Mouse (Mus musculus) erythroblast, embryonic 14.5 days (primary cell): Measurements from ENCODE around the gene Gtdc1. TPM values are rescaled to one million over a fixed set of nuclear protein-coding genes. Genes with fewer than 3 reads are reported as not detected.

ENCODE experiments used
- H3K27me3 ChIP-seq: 2 replicates; pipeline ENCODE4 v1.6.1; 2012; ENCODE audit warnings: inconsistent platforms; ENCODE audit not compliant: control insufficient read depth
- H3K36me3 ChIP-seq: 2 replicates; pipeline ENCODE4 v1.6.1; 2012; ENCODE audit warnings: mild to moderate bottlenecking, inconsistent platforms; ENCODE audit not compliant: control insufficient read depth
- H3K4me1 ChIP-seq: 2 replicates; pipeline ENCODE4 v1.6.1; 2012; ENCODE audit warnings: inconsistent platforms; ENCODE audit not compliant: control insufficient read depth
- H3K4me3 ChIP-seq: replicated peaks from 2 replicates; pipeline ENCODE3; 2012; ENCODE audit warnings: moderate library complexity, mild to moderate bottlenecking, inconsistent platforms
- H3K9me3 ChIP-seq: 2 replicates; pipeline ENCODE4 v1.6.1; 2012; ENCODE audit warnings: low read length, inconsistent platforms, mixed read lengths; ENCODE audit not compliant: control insufficient read depth
- GATA1 ChIP-seq: IDR thresholded peaks from 2 replicates; pipeline ENCODE4 v1.6.1; 2012; ENCODE audit warnings: low read length, inconsistent platforms, mixed read lengths
- TAL1 ChIP-seq: IDR thresholded peaks from 3 replicates; pipeline ENCODE4 v1.6.1; 2012; ENCODE audit warnings: low read length, inconsistent platforms, mixed read lengths
- polyA plus RNA-seq: library from polyadenylated mRNA; stranded (reverse); fragments of >175 nt; gene quantifications from 2 replicates; pipeline ENCODE4 v1.2.3, GENCODE M21; 2012

Gene Gtdc1
- polyA plus RNA-seq, 1 experiment = 0.21 TPM

GRCm38 (mm10) chr2:44564776-44565692 is 362.4 kb downstream of the Gtdc1 start:
- Histone ChIP-seq H3K4me1 (no peaks in the 10 kb centered on the region), H3K4me3 (no peak overlapping the region), H3K27me3 (no peaks in the 10 kb centered on the region), H3K36me3 (no peaks in the 10 kb centered on the region), H3K9me3 (no peaks in the 10 kb centered on the region)
- TF ChIP-seq GATA1 (no peak), TAL1 (no peak)

GRCm38 (mm10) chr2:44561789-44562188 is 365.7 kb downstream of the Gtdc1 start:
- peaks cover 20% of the 10 kb centered on the region for H3K27me3 ChIP-seq
- no peaks in the 10 kb centered on the region for H3K9me3 ChIP-seq
- no peaks in the 10 kb centered on the region for H3K4me1 ChIP-seq
- no peak overlapping the region for H3K4me3 ChIP-seq
- H3K36me3 ChIP-seq = no peaks in the 10 kb centered on the region
- TF ChIP-seq TAL1 = no peak
- TF ChIP-seq GATA1 = no peak

DNA sequence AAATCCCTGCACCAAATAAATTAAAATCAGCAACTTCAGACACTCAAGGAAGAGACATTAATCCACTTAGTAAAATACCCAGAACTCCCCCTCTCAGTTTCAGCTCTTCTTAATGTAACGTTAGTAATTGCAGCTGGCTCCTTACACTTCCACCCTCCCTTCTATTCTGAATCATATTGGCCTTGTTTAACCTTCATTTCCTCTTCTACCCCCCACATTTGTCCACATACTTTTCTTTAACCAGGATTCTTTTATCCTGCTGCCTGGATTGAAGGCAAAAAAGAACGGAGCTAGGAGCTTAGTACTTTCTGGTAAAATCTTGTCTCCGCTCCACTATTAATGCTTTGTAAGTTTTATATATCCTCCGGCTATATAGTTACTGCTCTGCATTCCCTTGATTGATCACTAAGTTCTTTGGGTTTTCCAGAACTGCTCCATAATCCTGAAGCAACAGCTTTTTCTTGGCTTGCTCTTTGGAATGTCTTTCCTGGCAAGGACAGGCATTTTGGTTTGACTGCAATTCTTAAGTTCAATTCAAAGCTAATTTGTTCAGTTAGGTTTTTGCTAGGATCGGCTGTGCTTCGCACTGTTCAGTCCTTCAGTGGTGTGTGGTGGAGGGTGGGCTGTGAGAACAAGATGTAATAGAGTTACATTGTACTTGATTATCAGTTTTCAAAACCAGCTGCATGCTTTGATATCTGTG is 368.1 kb downstream of the Gtdc1 start:
- H3K4me1 ChIP-seq = no peaks in the 10 kb centered on the region
- H3K9me3 ChIP-seq = no peaks in the 10 kb centered on the region
- H3K36me3 ChIP-seq = no peaks in the 10 kb centered on the region
- peaks cover 34% of the 10 kb centered on the region for H3K27me3 ChIP-seq
- H3K4me3 ChIP-seq = no peak overlapping the region
- TF ChIP-seq TAL1 = no peak
- TF ChIP-seq GATA1 = no peak

DNA sequence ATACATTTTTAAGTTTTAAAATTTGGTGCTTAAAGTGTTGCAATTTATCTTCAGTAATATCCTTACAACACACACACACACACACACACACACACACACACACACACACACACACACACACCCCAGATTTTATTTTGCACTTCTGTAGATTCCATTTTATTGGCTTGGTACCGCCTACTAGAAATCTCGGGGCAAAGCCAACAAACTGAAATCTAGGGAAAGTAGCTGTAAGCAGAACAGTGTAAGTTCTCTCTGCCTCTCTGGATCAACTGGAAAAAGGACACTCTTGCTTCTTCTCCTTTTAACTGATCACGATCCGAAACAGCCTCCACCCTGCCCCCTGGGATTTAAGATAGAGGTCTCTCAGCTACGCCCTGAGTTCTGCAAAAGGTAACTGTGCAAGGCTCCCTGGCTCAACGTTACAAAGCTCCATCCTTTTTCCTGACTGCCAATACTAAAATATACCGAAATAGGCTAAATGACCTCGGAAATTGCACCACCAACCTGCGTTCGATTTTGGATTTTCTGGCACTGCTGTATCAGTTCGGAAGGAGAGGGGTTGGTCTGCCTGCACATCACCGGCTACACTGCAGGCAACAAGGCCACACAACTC is 369.7 kb downstream of the Gtdc1 start:
- Histone ChIP-seq H3K36me3 (no peaks in the 10 kb centered on the region), H3K4me1 (no peaks in the 10 kb centered on the region), H3K4me3 (no peak overlapping the region), H3K27me3 (peaks cover 34% of the 10 kb centered on the region), H3K9me3 (no peaks in the 10 kb centered on the region)
- TF ChIP-seq TAL1 (no peak), GATA1 (no peak)

DNA sequence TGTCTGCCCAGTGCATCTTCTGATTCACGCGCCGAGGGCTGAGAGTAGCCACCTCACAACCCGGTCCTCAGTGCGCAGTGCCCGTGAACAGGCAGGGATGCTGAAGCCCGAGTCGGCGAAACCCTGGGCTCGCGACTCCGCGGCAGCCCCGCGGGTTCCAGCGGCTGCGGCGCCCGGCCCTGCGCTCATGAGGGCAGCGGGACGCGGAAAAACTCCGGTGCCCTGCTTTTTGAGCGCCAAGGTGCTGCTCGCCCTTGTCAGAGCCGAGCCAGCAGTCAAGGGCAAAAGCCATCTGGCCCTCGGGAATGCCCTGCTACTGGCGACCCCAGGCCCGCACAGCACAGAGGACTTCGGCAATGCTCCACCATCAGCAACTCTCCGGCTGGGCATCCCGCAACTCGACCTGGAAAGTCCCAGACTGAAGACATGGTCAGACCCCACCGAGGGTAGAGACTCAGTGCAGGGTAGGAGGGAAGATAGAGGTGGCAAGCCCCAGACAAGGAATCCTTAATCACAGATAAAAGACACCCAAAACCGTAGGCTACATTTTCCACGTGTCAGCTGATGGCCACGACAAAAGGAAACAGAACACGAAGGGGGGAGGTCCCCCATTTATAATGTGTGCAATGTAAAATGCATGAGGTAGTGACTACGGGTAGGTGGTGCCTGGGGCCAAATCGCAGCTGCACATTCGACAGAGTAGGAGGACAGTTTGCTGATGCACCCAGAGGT is 370.4 kb downstream of the Gtdc1 start:
- no peaks in the 10 kb centered on the region for H3K4me1 ChIP-seq
- TF ChIP-seq TAL1 = no peak
- TF ChIP-seq GATA1 = no peak
- H3K4me3 ChIP-seq = no peak overlapping the region
- H3K27me3 ChIP-seq = peaks cover 34% of the 10 kb centered on the region
- no peaks in the 10 kb centered on the region for H3K36me3 ChIP-seq
- H3K9me3 ChIP-seq = no peaks in the 10 kb centered on the region

DNA sequence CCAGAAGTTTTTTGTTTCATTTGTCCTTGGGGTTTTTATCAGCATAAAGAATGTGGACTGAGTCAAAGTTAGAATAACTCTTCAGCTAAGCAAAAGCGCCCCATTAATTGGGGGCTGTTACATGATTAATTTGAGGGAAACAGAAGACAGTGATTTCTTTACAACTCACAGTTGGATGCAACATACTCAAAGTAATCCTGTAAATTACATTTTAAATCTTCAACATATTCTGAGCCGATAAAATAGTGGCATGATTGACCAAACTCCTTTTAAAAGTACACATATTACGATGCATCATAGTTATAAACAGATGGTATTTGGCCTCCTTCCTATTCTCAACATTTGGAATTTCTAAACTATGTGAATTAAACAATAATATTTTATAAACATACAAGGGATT is 372.7 kb downstream of the Gtdc1 start:
- TF ChIP-seq TAL1 (no peak), GATA1 (no peak)
- peaks cover 34% of the 10 kb centered on the region for H3K27me3 ChIP-seq
- H3K9me3 ChIP-seq = no peaks in the 10 kb centered on the region
- H3K36me3 ChIP-seq = no peaks in the 10 kb centered on the region
- no peak overlapping the region for H3K4me3 ChIP-seq
- H3K4me1 ChIP-seq = no peaks in the 10 kb centered on the region

DNA sequence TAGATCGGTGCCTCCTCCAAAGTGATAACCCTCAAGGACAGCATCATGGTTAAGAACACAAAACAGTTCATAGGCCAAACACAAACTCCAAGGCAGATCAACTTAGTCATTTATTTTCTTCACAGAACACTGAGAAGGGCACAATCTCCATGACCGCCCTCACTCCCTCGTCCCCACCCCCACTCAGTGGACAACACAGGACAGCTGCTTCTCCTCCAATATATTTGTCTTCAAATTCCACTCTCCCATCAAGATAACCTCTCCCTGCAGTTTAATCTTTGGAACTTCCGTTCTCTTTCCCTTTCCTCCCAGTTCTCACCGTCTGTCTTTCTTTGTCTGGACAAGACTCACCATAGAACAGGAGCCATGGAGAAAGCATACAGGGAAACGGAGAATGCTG is 378.1 kb downstream of the Gtdc1 start:
- Histone ChIP-seq H3K36me3 (no peaks in the 10 kb centered on the region), H3K9me3 (no peaks in the 10 kb centered on the region), H3K4me1 (no peaks in the 10 kb centered on the region), H3K4me3 (no peak overlapping the region), H3K27me3 (no peaks in the 10 kb centered on the region)
- no peak for TF ChIP-seq TAL1
- TF ChIP-seq GATA1 = no peak

- no peaks in the 10 kb centered on the region for H3K27me3 ChIP-seq
- no peaks in the 10 kb centered on the region for H3K9me3 ChIP-seq
These were observed 384.7 kb downstream of the Gtdc1 start for GRCm38 (mm10) chr2:44542775-44543174.

More at GRCm38 (mm10) chr2:44542775-44543174, 384.7 kb downstream of the Gtdc1 start:
- Histone ChIP-seq H3K4me3 (no peak overlapping the region), H3K4me1 (no peaks in the 10 kb centered on the region), H3K36me3 (no peaks in the 10 kb centered on the region)
- TF ChIP-seq GATA1 = no peak
- TF ChIP-seq TAL1 = no peak
